Mouse (Mus musculus): ENCODE data around the gene Snx6. TPM values are rescaled to one million over a fixed set of nuclear protein-coding genes. Genes with fewer than 3 reads are reported as not detected.

The Snx6 gene
- total and polyA plus RNA-seq, 3 experiments: 33.7 to 42.4 TPM; not detected in 1

GRCm38 (mm10) chr12:54796516-54797195, 1.2 kb upstream of the Snx6 start:
- TF ChIP-seq POLR2AphosphoS5 (IDR thresholded peaks at IDR 0.05; ENCODE audit: borderline replicate concordance, low read depth, low read length): no peak
- no peak for TF ChIP-seq ZNF384 (IDR thresholded peaks at IDR 0.05; ENCODE audit: low read depth, low read length)
- TF ChIP-seq MAZ (IDR thresholded peaks at IDR 0.05; ENCODE audit: low read depth, low read length): no peak
- TF ChIP-seq TAL1 (IDR thresholded peaks at IDR 0.05; ENCODE audit: low read length): no peak
- TF ChIP-seq CHD1 (IDR thresholded peaks at IDR 0.05; ENCODE audit: low read depth, low read length): no peak
- no peak for TF ChIP-seq MYB (IDR thresholded peaks at IDR 0.05; ENCODE audit: low read depth, low read length)
- no peak for TF ChIP-seq E2F4 (IDR thresholded peaks at IDR 0.05; ENCODE audit: borderline replicate concordance, low read depth, low read length)
- TF ChIP-seq RCOR1 (IDR thresholded peaks at IDR 0.05; ENCODE audit: low read depth, low read length): no peak
- TF ChIP-seq HCFC1 (IDR thresholded peaks at IDR 0.05; ENCODE audit: low read depth, low read length): no peak
- TF ChIP-seq BHLHE40 (IDR thresholded peaks at IDR 0.05; ENCODE audit: borderline replicate concordance, low read depth, low read length): no peak
- TF ChIP-seq TBP (IDR thresholded peaks at IDR 0.05; ENCODE audit: low read depth, low read length): no peak
- no peak for TF ChIP-seq ZKSCAN1 (IDR thresholded peaks at IDR 0.05; ENCODE audit: low read depth, low read length)
- no peak for TF ChIP-seq POLR2AphosphoS2 (IDR thresholded peaks at IDR 0.05; ENCODE audit: low read length)
- TF ChIP-seq RAD21 (IDR thresholded peaks at IDR 0.05; ENCODE audit: low read depth, low read length): no peak
- no peak for TF ChIP-seq MXI1 (IDR thresholded peaks at IDR 0.05; ENCODE audit: low read depth, low read length)

GRCm38 (mm10) chr12:54794392-54794791, 1.1 kb downstream of the Snx6 start:
- Histone ChIP-seq H3K27me3 (ENCODE audit: control insufficient read depth in 1 of 2, insufficient read depth in 2 of 2, low read length in 2 of 2) (no peaks in the 10 kb centered on the region), H3K36me3 (ENCODE audit: control insufficient read depth in 1 of 2, insufficient read depth in 2 of 2, low read length in 2 of 2) (peaks cover 0 to 7% of the 10 kb centered on the region in 2 experiments; a peak in 3 of 4 replicates), H3K9me3 (replicated peaks; ENCODE audit: insufficient read depth, low read length) (no peaks in the 10 kb centered on the region), H3K27ac (ENCODE audit: control insufficient read depth, low read depth, low read length) (no peak overlapping the region), H3K4me3 (ENCODE audit: control insufficient read depth in 1 of 2, insufficient read depth in 1 of 2, low read depth in 2 of 2, low read length in 2 of 2) (peak overlapping the region in 1 of 2 experiments; percentile 97; a peak in 2 of 4 replicates), H3K79me2 (ENCODE audit: control insufficient read depth, insufficient read depth, low read length, poor library complexity) (peaks cover 7% of the 10 kb centered on the region), H3K4me1 (ENCODE audit: control insufficient read depth in 1 of 2, insufficient read depth in 2 of 2, low read length in 2 of 2) (peaks cover 5 to 13% of the 10 kb centered on the region in 2 experiments; a peak in 3 of 4 replicates), H3K9ac (ENCODE audit: control insufficient read depth, low read depth, low read length, poor library complexity, severe bottlenecking) (no peak overlapping the region)
- TF ChIP-seq KAT2A (conservative IDR thresholded peaks at IDR 0.05; ENCODE audit: low read depth, low read length) (no peak), ZMIZ1 (IDR thresholded peaks at IDR 0.05; ENCODE audit: low read depth, low read length) (no peak), RAD21 (IDR thresholded peaks at IDR 0.05; ENCODE audit: low read depth, low read length) (no peak), EP300 (IDR thresholded peaks at IDR 0.05; ENCODE audit: low read depth in 1 of 2, low read length in 2 of 2) (no peak), BHLHE40 (IDR thresholded peaks at IDR 0.05; ENCODE audit: borderline replicate concordance, low read depth, low read length) (no peak), TCF12 (IDR thresholded peaks at IDR 0.05; ENCODE audit: low read depth, low read length) (no peak), ZNF384 (IDR thresholded peaks at IDR 0.05; ENCODE audit: low read depth, low read length) (no peak), CHD2 (IDR thresholded peaks at IDR 0.05; ENCODE audit: low read length) (no peak), POLR2A (IDR thresholded peaks at IDR 0.05; ENCODE audit: control insufficient read depth in 1 of 2, insufficient read depth in 1 of 2, low read depth in 1 of 2, low read length in 2 of 2, poor library complexity in 1 of 2) (no peak), ZKSCAN1 (IDR thresholded peaks at IDR 0.05; ENCODE audit: low read depth, low read length) (no peak), TBP (IDR thresholded peaks at IDR 0.05; ENCODE audit: low read depth, low read length) (no peak), UBTF (IDR thresholded peaks at IDR 0.05; ENCODE audit: borderline replicate concordance, insufficient read depth, low read depth, low read length) (no peak)
- no peak for DNase-seq (ENCODE audit: low read depth, low spot score)

More at GRCm38 (mm10) chr12:54796516-54797195, 1.2 kb upstream of the Snx6 start:
- H3K36me3 ChIP-seq (ENCODE audit: control insufficient read depth in 1 of 2, insufficient read depth in 2 of 2, low read length in 2 of 2): peaks cover 0 to 4% of the 10 kb centered on the region in 2 experiments; a peak in 3 of 4 replicates
- no peak overlapping the region for H3K27ac ChIP-seq (ENCODE audit: control insufficient read depth, low read depth, low read length)
- no peak overlapping the region for H3K4me3 ChIP-seq (ENCODE audit: control insufficient read depth in 1 of 2, insufficient read depth in 1 of 2, low read depth in 2 of 2, low read length in 2 of 2)
- H3K9me3 ChIP-seq (replicated peaks; ENCODE audit: insufficient read depth, low read length): no peaks in the 10 kb centered on the region
- DNase-seq (ENCODE audit: low read depth, low spot score): no peak
- H3K79me2 ChIP-seq (ENCODE audit: control insufficient read depth, insufficient read depth, low read length, poor library complexity): peaks cover 7% of the 10 kb centered on the region
- H3K27me3 ChIP-seq (ENCODE audit: control insufficient read depth in 1 of 2, insufficient read depth in 2 of 2, low read length in 2 of 2): no peaks in the 10 kb centered on the region
- no peak overlapping the region for H3K9ac ChIP-seq (ENCODE audit: control insufficient read depth, low read depth, low read length, poor library complexity, severe bottlenecking)
- peaks cover 5 to 11% of the 10 kb centered on the region in 2 experiments; a peak in 2 of 4 replicates for H3K4me1 ChIP-seq (ENCODE audit: control insufficient read depth in 1 of 2, insufficient read depth in 2 of 2, low read length in 2 of 2)

Measured in MEL (cell line).